Mouse (Mus musculus) urinary bladder, postnatal 25 days (tissue): ENCODE data around the gene Akr1b10.
"Not testable (repeated sequence)": the region's sequence is repeated elsewhere in the genome, so short reads cannot be mapped to it uniquely, and the experiment has no call there.

Experiments used
- DNase-seq: peaks from one replicate; pipeline ENCODE4 v3.0.0; 2022; ENCODE audit warnings: low spot score

Gene Akr1b10

DNA sequence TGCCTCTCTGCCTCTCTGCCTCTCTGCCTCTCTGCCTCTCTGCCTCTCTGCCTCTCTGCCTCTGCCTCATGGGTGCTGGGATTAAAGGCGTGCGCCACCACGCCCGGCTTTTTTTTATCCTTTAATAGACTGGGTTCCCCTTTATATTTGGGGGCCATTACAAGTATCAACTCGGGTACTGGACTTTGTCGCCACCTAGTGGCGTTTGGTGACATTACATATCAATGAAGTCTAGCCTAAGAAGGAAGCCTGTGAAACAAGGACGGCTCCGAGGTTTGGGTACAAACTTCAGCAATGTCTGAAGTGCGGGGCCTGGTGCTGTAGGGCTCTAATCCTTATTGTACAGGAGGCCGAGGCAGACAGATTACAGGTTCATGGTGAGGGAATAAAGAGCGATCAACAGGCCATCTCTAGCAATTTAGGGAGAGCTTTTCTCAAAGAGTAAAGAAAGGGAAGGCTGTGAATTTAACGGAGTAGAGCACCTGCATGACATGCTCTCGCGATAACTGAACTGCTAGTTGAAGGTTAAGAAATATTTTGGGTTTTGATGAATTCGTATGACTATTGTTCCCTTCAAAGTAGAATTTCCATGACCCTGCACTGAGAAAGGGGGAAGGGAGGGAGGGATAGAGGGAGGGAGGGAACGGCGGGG lies 12.2 kb upstream of the Akr1b10 start:
- peak; percentile 81 for DNase-seq

GRCm38 (mm10) chr6:34373841-34374240 lies 10.2 kb upstream of the Akr1b10 start:
- no peak for DNase-seq

- DNase-seq, result not testable (repeated sequence)
These were observed 8.1 kb upstream of the Akr1b10 start for GRCm38 (mm10) chr6:34375888-34376287.

DNA sequence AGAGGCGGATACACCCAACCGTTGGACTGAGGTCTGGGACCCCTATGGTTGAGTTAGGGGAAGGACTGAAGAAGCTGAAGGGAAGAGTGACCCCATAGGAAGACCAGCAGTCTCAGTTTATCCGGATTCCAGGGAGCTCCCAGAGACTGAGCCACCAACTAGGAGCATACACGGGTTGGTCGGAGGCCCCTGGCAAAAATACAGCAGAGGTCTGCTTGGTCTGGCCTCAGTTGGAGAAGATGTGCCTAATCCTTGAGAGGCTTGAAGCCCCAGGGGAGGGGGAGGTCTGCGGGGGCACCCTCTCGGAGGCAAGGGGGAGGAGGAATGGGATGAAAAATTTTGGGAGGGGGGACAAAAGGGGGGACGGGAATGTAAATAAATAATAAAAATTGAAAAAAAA lies 617 bp upstream of the Akr1b10 start:
- DNase-seq, result no peak

DNA sequence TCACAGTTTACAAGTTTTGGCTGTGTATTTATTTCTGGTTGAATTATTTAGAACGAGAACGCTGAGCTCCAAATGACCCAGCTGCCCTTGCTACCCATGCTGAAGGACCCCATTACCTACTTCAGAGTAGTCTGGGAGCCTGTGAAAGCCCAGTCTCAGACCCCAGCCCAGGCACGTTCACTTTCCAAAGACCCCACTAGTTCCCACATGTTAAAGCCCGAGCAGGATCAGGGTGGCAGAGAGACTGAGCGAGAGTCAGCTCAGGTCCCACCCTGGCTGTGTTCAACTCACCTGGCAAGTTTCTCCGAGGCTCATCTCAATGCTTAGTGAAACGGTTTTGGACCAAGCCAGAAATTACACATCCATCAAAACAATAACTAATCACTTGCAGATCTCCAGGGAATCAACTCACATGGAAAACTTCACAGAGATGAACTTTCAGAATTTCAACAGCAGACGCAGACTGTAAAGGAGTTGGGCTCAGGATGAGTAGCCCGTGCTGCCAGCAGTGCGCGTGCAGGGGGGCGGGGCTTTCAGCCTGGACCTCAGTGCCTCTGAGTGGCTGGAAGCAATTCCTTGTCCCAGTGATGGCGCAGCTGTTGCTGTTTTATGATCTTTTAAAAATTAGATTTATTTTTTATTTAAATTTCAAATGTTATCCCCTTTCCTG lies 818 bp downstream of the Akr1b10 start:
- DNase-seq, result peak; percentile 33

DNA sequence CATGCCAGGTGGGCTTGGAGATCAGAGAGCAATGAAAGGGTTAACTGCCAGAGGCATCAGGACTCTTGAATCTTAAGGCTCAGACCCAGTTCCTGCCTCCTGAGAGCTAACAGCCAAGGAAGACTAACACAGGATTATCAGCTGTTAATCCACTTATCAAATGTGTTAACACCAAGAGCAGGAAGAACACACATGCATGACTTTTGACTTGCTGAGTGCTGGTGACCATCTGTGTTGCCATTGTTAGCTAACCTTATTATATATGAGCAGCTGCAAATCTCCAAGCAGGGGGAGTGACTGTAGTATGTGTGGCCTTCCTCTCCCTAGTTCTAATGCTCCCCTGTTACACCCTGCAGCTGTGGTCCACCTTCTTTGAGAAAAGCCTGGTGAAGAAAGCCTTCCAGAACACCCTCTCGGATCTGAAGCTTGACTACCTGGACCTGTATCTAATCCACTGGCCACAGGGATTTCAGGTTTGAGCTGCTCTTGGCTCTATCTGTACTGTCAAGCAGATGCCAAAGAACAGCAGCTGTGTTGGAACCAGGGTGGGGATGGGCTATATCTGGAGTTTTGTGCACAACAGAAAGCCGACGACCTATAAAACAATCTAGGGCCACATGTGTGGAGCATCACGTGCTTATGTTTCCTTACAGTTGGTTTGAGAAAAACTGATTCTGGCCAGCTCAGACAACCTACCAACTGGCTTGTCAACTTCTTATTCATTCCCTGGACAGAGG lies 4.6 kb downstream of the Akr1b10 start:
- DNase-seq, result no peak

DNA sequence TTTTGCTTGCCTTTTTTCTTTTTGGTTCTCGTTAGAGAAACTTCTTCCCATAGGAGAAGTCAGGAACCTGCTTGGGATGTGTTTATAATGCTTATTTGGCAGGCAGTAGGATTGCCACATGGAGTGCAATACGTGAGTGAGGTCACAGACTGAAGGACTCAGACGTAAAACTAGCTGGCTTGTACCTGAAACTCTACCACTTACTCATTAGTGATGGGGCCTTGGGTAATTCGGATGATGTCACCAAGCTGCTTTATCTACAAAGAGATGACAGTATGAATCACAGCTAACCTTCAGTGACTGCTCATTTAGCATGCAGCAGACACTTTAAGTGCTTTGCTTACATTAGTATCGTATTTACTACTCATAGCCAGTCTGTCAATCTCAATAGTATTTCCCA lies 11.9 kb downstream of the Akr1b10 start:
- no peak for DNase-seq

DNA sequence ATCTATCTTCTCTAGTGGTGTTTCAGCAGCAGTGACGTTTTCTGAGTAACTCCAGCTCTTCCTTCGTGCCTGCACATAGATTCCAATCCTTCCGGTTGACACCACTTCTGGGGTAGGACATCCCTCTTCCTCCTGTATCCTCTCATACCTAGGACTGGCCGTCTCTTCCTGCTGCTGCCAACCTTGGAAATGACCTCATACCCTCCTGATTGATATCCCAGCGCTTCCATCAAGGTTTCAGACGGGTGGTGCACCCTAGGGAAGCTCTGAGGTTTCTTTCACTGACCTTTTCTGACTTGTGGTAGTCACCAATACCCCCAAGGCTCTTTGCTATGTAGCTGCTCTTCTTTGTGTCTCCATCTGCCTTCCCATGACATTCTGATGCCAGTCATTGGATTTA lies 14.4 kb downstream of the Akr1b10 start:
- no peak for DNase-seq

GRCm38 (mm10) chr6:34399606-34400220 lies 15.7 kb downstream of the Akr1b10 start:
- no peak for DNase-seq

- no peak for DNase-seq
These were observed 16.7 kb downstream of the Akr1b10 start for GRCm38 (mm10) chr6:34400696-34401095.

DNA sequence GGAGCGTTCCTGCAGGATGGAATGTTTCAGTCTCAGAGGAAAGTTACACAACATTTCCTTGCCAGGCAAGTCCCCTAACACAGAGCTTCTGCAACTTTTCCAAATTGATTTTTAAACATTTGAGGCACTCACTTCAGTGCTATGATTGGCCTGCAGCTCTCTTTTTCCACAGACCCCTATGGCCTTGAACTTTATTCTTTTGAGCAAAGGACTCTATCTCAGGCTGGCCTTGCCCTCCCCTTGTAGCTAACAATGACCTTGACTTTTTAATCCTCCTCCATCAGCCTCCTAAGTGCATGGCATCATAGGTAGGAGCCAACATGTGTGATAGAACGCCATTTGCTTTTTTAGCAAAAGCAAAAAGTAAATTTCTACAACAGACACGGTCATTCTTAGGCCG lies 22.7 kb downstream of the Akr1b10 start:
- DNase-seq, result no peak

GRCm38 (mm10) chr6:34407403-34407802 lies 23.4 kb downstream of the Akr1b10 start:
- DNase-seq, result no peak

DNA sequence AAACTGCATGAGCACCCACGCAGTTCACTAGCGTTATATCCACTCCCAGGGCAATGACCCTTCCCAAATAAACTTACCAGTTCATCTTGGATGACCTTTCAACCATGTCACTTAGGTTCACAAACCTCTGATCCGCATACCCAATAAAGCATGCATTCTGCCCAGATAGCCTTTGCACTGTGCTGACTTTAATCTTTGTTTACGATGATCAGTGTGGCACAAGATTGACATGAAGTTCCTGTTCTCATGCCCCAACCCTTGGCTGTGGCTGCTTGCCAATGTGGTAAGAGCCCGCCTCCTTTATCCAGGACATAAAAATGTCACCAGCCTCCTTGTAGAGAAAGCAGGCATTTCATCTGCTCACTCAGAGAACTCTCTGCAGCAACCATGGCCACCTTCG lies 28.0 kb downstream of the Akr1b10 start, which contains the start of gene Akr1b7:
TSS of gene Akr1b7 (plus strand) at position 312 of the 400 bp plus-strand sequence.
- DNase-seq, result peak; percentile 10

- no peak for DNase-seq
These were observed 28.7 kb downstream of the Akr1b10 start for GRCm38 (mm10) chr6:34412688-34413087.

DNA sequence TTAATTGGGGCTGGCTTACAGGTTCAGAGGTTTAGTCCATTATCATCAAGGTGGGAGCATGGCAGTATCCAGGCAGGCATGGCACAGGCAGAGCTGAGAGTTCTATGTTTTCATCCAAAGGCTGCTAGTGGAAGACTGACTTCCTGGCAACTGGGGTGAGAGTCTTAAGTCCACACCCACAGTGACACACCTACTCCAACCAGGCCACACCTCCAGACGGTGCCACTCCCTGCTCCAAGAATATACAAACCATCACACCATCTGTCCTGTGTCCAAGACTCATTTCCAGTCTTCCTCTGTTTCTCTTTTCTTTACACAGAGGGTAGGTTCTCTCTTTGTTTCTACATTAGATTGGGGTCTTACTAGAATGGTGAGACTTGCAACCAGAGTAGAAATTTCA lies 29.4 kb downstream of the Akr1b10 start:
- DNase-seq, result not testable (repeated sequence)

DNA sequence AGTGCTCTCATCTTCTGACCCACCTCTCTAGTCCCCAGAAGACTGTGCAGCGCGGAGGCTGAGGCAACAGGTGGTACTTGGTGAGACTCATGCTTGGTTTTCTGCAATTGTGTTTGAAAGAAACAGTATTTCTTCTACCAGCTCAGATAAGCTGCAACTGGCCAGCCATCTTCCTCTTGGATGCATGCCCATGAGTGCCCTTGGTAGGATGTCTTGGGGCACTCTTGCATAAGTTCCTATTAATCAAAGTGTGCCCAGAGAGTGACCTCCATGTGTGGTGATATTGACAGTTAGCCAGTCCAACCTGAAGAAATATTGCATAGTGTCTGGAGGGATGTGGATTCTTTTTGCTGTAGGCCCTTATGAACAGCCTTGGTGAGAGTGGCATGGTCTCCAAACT lies 32.5 kb downstream of the Akr1b10 start:
- DNase-seq, result no peak

DNA sequence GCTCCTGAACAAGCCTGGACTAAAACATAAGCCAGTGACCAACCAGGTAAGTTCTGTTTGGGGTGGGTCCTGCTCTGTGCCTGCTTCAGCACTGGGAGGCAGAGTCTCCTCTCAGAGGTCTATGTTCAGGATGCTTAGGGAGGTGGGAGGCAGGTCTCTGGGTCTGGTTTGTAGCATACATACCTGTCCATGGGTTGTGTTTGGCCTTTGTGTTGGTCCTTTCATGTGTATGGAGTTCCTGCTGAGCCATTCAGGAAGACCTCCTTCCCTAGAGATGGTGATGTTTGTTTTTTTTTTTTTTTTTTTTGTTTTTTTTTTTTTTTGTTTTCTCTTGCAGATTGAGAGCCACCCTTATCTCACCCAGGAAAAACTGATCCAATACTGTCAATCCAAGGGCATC lies 35.1 kb downstream of the Akr1b10 start:
- DNase-seq, result no peak

GRCm38 (mm10) chr6:34439006-34439405 lies 55.0 kb downstream of the Akr1b10 start:
- no peak for DNase-seq

DNA sequence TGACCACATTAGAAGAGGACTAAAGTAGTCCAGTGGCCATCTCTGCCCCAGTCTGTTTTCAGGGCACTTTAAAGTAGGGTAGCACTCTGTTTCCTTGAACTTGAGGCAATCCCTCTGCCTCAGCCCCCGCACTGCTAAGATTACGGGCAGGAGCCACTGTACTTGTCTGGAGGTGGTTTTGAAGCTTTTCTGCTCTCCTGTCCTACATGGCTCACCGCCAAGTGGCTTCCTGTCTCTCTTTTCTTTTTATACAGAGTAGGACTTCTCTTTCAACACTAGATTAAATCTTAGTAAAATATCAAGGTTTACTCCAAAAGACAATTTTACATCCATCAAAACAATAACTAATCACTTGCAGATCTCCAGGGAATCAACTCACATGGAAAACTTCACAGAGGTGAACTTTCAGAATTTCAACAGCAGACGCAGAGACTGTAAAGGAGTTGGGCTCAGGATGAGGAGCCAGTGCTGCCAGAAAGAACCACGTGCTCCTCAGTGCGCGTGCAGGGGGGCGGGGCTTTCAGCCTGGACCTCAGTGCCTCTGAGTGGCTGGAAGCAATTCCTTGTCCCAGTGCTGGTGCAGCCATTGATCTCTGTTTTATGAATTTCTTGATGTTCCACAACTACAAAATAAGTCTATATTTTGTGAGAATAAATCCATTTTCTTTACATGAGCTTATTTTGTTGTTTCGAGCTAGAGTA lies 57.7 kb downstream of the Akr1b10 start:
- DNase-seq, result no peak

DNA sequence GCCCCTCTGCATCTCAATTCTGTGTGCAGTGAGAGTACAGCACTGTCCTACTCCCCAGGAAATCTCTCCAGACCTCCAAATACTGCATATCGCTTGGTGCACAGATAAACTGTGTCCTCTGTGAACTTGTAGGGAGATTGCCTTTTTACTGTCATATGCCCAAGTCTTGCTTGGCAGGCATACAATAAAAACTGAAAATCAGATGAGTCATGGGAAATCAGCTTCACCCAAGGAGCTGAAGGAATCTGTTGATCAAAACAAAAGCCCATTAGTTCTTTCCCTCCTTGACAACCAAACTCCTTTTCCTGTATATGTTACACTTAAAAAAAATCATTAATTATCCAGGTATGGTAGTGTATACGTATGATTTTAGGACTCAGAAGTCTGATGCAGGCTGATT lies 59.8 kb downstream of the Akr1b10 start:
- DNase-seq, result no peak
